ENCODE assay signal across 11 mouse cellular contexts in the genomic region with DNA sequence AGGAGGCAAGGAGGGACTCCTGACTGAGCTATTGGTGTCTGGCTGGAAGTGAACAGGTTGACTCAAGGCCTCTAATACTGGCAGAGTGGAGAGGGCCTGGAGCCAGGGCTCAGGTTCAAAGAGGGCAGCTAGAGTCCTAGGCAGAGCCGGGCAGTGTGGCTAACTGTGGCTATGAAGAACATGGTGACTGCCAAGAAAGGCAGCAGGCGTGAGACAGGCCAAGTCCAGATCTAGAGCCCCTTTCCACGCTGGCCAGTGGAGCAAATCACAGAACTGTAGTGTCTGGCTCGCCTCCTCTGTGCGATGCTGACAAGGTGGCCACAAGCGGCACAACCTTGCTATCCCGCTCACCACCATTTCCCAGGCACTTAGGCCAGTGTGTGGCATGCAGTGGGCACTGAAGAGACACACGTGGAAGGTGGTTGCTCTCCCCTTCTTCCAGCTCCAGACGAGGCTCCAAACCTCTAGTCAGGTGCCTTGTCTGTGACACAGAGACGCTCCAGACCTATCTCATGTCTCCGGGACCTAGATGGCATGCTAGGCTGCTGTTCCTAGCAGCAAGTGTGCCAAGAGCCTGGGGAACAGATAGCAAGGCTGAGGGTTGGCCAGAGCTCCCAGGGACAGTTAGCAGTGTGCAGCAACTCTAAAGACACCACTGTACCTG. TPM values are rescaled to one million over a fixed set of nuclear protein-coding genes. Genes with fewer than 3 reads are reported as not detected.
A peak's percentile ranks its signal among the peaks of the same experiment; 100 is the strongest.
DNase-seq lines count a peak whose midpoint lies in the region; ATAC-seq and TF ChIP-seq lines count a peak whose summit lies in the region.
"Had no signal": no experiment of that assay in that cellular context is flagged by ENCODE, and none has a peak within 500 bp of the region (broad histone marks: within the 10 kb centered on the region; RNA-seq: fewer than 3 reads in every experiment).

No protein-coding gene starts in this region.

- H3K27me3 ChIP-seq in heart, embryonic 15.5 days, result no peaks in the 10 kb centered on the region
- peaks cover 18% of the 10 kb centered on the region; the same call in 1 of the 2 replicates for H3K27me3 ChIP-seq in heart, embryonic 10.5 days (ENCODE audit: insufficient read depth, poor library complexity, severe bottlenecking)
- no peaks in the 10 kb centered on the region for H3K27me3 ChIP-seq in midbrain, postnatal 0 days (ENCODE audit: insufficient read depth, low read length)
- no peaks in the 10 kb centered on the region for H3K27me3 ChIP-seq in midbrain, embryonic 11.5 days (ENCODE audit: control insufficient read depth, insufficient read depth, low read length)
- peaks cover 57% of the 10 kb centered on the region for H3K27me3 ChIP-seq in liver, embryonic 12.5 days (replicated peaks)
- H3K27me3 ChIP-seq: Patski had no signal

- peak; percentile 66 for DNase-seq in adrenal gland, postnatal 10 days
- no peak for DNase-seq in adrenal gland, postnatal 25 days
- no peak for DNase-seq in heart, embryonic 10.5 days (ENCODE audit: low spot score)
- DNase-seq in midbrain, postnatal 0 days (ENCODE audit: low spot score), result peak; percentile 62
- DNase-seq in midbrain, embryonic 11.5 days (ENCODE audit: low spot score, missing footprints), result no peak

- no peak overlapping the region for H3K4me3 ChIP-seq in heart, embryonic 15.5 days
- no peak overlapping the region for H3K4me3 ChIP-seq in heart, embryonic 10.5 days
- no peak overlapping the region for H3K4me3 ChIP-seq in midbrain, postnatal 0 days (ENCODE audit: low read depth, low read length)
- no peak overlapping the region for H3K4me3 ChIP-seq in midbrain, embryonic 11.5 days (ENCODE audit: low read depth, low read length)
- H3K4me3 ChIP-seq in olfactory bulb, adult 2 months (ENCODE audit: insufficient read depth, low read depth, low read length), result no peak overlapping the region
- H3K4me3 ChIP-seq in liver, embryonic 12.5 days, result no peak overlapping the region

- H3K4me1 ChIP-seq in heart, embryonic 15.5 days (replicated peaks), result peaks cover 43% of the 10 kb centered on the region
- H3K4me1 ChIP-seq in heart, embryonic 10.5 days, result peaks cover 49% of the 10 kb centered on the region
- H3K4me1 ChIP-seq in midbrain, postnatal 0 days (ENCODE audit: insufficient read depth, low read length), result 0 out of 2 replicates have a peak, but pooled peaks cover 3% of the 10 kb centered on the region
- H3K4me1 ChIP-seq in midbrain, embryonic 11.5 days (ENCODE audit: control insufficient read depth, insufficient read depth, low read length), result peaks cover 3% of the 10 kb centered on the region
- peaks cover 18% of the 10 kb centered on the region for H3K4me1 ChIP-seq in olfactory bulb, adult 2 months (ENCODE audit: control insufficient read depth, insufficient read depth, low read length)
- H3K4me1 ChIP-seq in liver, embryonic 12.5 days, result peaks cover 8% of the 10 kb centered on the region

- no peaks in the 10 kb centered on the region for H3K36me3 ChIP-seq in heart, embryonic 15.5 days
- peaks cover 42% of the 10 kb centered on the region; the same call in 1 of the 2 replicates for H3K36me3 ChIP-seq in heart, embryonic 10.5 days
- H3K36me3 ChIP-seq in midbrain, postnatal 0 days (ENCODE audit: insufficient read depth, low read length), result no peaks in the 10 kb centered on the region
- no peaks in the 10 kb centered on the region for H3K36me3 ChIP-seq in midbrain, embryonic 11.5 days (ENCODE audit: control insufficient read depth, insufficient read depth, low read length)
- no peaks in the 10 kb centered on the region for H3K36me3 ChIP-seq in liver, embryonic 12.5 days
- H3K36me3 ChIP-seq: forebrain, embryonic 10.5 days had no signal

- 0 out of 2 replicates have a peak overlapping the region, but pooled peaks have one; percentile 17 for H3K27ac ChIP-seq in heart, embryonic 15.5 days
- H3K27ac ChIP-seq in heart, embryonic 10.5 days, result no peak overlapping the region
- no peak overlapping the region for H3K27ac ChIP-seq in midbrain, postnatal 0 days (ENCODE audit: low read depth, low read length)
- no peak overlapping the region for H3K27ac ChIP-seq in midbrain, embryonic 11.5 days (ENCODE audit: low read depth, low read length)
- H3K27ac ChIP-seq in olfactory bulb, adult 2 months (ENCODE audit: insufficient read depth, low read depth, low read length), result 0 out of 2 replicates have a peak overlapping the region, but pooled peaks have one; percentile 23
- no peak overlapping the region for H3K27ac ChIP-seq in liver, embryonic 12.5 days
- H3K27ac ChIP-seq: forebrain, embryonic 10.5 days; hindbrain, embryonic 13.5 days had no signal

- H3K9me3 ChIP-seq in heart, embryonic 15.5 days (replicated peaks), result no peaks in the 10 kb centered on the region
- no peaks in the 10 kb centered on the region for H3K9me3 ChIP-seq in heart, embryonic 10.5 days
- H3K9me3 ChIP-seq in midbrain, postnatal 0 days (ENCODE audit: low read length), result no peaks in the 10 kb centered on the region
- no peaks in the 10 kb centered on the region for H3K9me3 ChIP-seq in midbrain, embryonic 11.5 days (ENCODE audit: control insufficient read depth, low read length)
- no peaks in the 10 kb centered on the region for H3K9me3 ChIP-seq in liver, embryonic 12.5 days (replicated peaks)
- H3K9me3 ChIP-seq: forebrain, embryonic 10.5 days; hindbrain, embryonic 13.5 days had no signal

- WGBS in heart, embryonic 15.5 days, result 80% methylated on average over 11 of the region's 11 CpGs
- 85% methylated on average over 11 of the region's 11 CpGs for WGBS in heart, embryonic 10.5 days
- 84% methylated on average over 11 of the region's 11 CpGs for WGBS in midbrain, postnatal 0 days
- 86% methylated on average over 11 of the region's 11 CpGs for WGBS in midbrain, embryonic 11.5 days
- WGBS in olfactory bulb, adult 2 months, result 73% methylated on average over 11 of the region's 11 CpGs
- WGBS in liver, embryonic 12.5 days (ENCODE audit: insufficient replicate concordance), result 73% methylated on average over 11 of the region's 11 CpGs

- no peak overlapping the region; the same call in 1 of the 2 replicates for H3K9ac ChIP-seq in heart, embryonic 15.5 days
- no peak overlapping the region for H3K9ac ChIP-seq in midbrain, postnatal 0 days (replicated peaks; ENCODE audit: low read length, poor library complexity, severe bottlenecking)
- no peak overlapping the region for H3K9ac ChIP-seq in midbrain, embryonic 11.5 days (ENCODE audit: low read length)
- H3K9ac ChIP-seq in liver, embryonic 12.5 days, result no peak overlapping the region

- TF ChIP-seq CTCF in midbrain, postnatal 0 days (IDR thresholded peaks at IDR 0.05), result no peak
- no peak for TF ChIP-seq CTCF in olfactory bulb, adult 2 months (IDR thresholded peaks at IDR 0.05; ENCODE audit: insufficient read depth, low read depth, low read length)

- no peak for TF ChIP-seq POLR2A in olfactory bulb, adult 2 months (IDR thresholded peaks at IDR 0.05; ENCODE audit: insufficient read depth, low read depth, low read length)

- no peak; the same call in 1 of the 2 replicates for ATAC-seq in heart, embryonic 15.5 days (replicated peaks; ENCODE audit: insufficient number of reproducible peaks, insufficient read depth, low FRiP score, low read depth)
- peak; percentile 53; the same call in 1 of the 2 replicates for ATAC-seq in midbrain, postnatal 0 days (ENCODE audit: low FRiP score)
- no peak for ATAC-seq in midbrain, embryonic 11.5 days (ENCODE audit: low FRiP score)
- ATAC-seq in liver, embryonic 12.5 days, result no peak

- H3K4me2 ChIP-seq in heart, embryonic 15.5 days, result no peak overlapping the region
- H3K4me2 ChIP-seq in midbrain, postnatal 0 days (ENCODE audit: low read depth, low read length, poor library complexity, severe bottlenecking), result no peak overlapping the region
- H3K4me2 ChIP-seq in midbrain, embryonic 11.5 days, result no peak overlapping the region
- H3K4me2 ChIP-seq in liver, embryonic 12.5 days, result no peak overlapping the region

RNA-seq across cellular contexts. Expression of a gene that starts 7.2 kb away (rescaled TPM):
- total RNA-seq in adrenal gland, postnatal 10 days (2021), result 1 to 10 TPM; 1.8 TPM
- 1.4 and 1.8 TPM in 2 replicates for total RNA-seq in adrenal gland, postnatal 25 days (2021)
- 8.9 and 9.5 TPM in 2 replicates for polyA plus RNA-seq in heart, embryonic 15.5 days (2015; fragmentation: Nextera tagmentation; extraction: Ambion mirVana)
- 9.3 and 13.6 TPM in 2 replicates for polyA plus RNA-seq in heart, embryonic 10.5 days (2016; fragmentation: Nextera tagmentation; extraction: Ambion mirVana)
- total RNA-seq in midbrain, postnatal 0 days (2014; rRNA removed), result 3.4 and 6.0 TPM in 2 replicates
- 9.1 and 9.4 TPM in 2 replicates for polyA plus RNA-seq in midbrain, postnatal 0 days (2015; fragmentation: Nextera tagmentation; extraction: Ambion mirVana)
- polyA plus RNA-seq in midbrain, embryonic 11.5 days (2014; fragmentation: Nextera tagmentation; extraction: Ambion mirVana), result 2.5 and 2.9 TPM in 2 replicates
- polyA plus RNA-seq in olfactory bulb, adult 2 months (2012; ENCODE audit: insufficient read depth, insufficient read length, low replicate concordance, missing spikeins), result not detected in 2 replicates
- 0.97 and 1.6 TPM in 2 replicates for polyA plus RNA-seq in liver, embryonic 12.5 days (2016; fragmentation: Nextera tagmentation; extraction: Ambion mirVana)

RNA-seq across cellular contexts. Expression of a gene that starts 19.4 kb away (rescaled TPM):
- 1 to 10 TPM; 1.1 to 2.3 TPM for total RNA-seq in adrenal gland, postnatal 10 days (2021)
- 1.0 and 1.1 TPM in 2 replicates for total RNA-seq in adrenal gland, postnatal 25 days (2021)
- polyA plus RNA-seq in heart, embryonic 15.5 days (2015; fragmentation: Nextera tagmentation; extraction: Ambion mirVana), result 0.87 and 1.9 TPM in 2 replicates
- 1.4 and 1.5 TPM in 2 replicates for polyA plus RNA-seq in heart, embryonic 10.5 days (2016; fragmentation: Nextera tagmentation; extraction: Ambion mirVana)
- 47.2 and 48.6 TPM in 2 replicates for total RNA-seq in midbrain, postnatal 0 days (2014; rRNA removed)
- polyA plus RNA-seq in midbrain, postnatal 0 days (2015; fragmentation: Nextera tagmentation; extraction: Ambion mirVana), result 35.0 and 37.1 TPM in 2 replicates
- 1.9 and 2.1 TPM in 2 replicates for polyA plus RNA-seq in midbrain, embryonic 11.5 days (2014; fragmentation: Nextera tagmentation; extraction: Ambion mirVana)
- not detected in 2 replicates for polyA plus RNA-seq in olfactory bulb, adult 2 months (2012; ENCODE audit: insufficient read depth, insufficient read length, low replicate concordance, missing spikeins)
- 0.57 and 0.60 TPM in 2 replicates for polyA plus RNA-seq in liver, embryonic 12.5 days (2016; fragmentation: Nextera tagmentation; extraction: Ambion mirVana)

RNA-seq across cellular contexts. Expression of a gene that starts 48.9 kb away (rescaled TPM):
- 10 to 100 TPM; 59.5 to 62.7 TPM for total RNA-seq in adrenal gland, postnatal 10 days (2021)
- 68.0 and 83.9 TPM in 2 replicates for total RNA-seq in adrenal gland, postnatal 25 days (2021)
- polyA plus RNA-seq in heart, embryonic 15.5 days (2015; fragmentation: Nextera tagmentation; extraction: Ambion mirVana), result 50.1 and 62.3 TPM in 2 replicates
- polyA plus RNA-seq in heart, embryonic 10.5 days (2016; fragmentation: Nextera tagmentation; extraction: Ambion mirVana), result 71.5 and 91.3 TPM in 2 replicates
- 43.1 and 65.3 TPM in 2 replicates for total RNA-seq in midbrain, postnatal 0 days (2014; rRNA removed)
- 79.5 and 82.5 TPM in 2 replicates for polyA plus RNA-seq in midbrain, postnatal 0 days (2015; fragmentation: Nextera tagmentation; extraction: Ambion mirVana)
- 91.5 and 93.6 TPM in 2 replicates for polyA plus RNA-seq in midbrain, embryonic 11.5 days (2014; fragmentation: Nextera tagmentation; extraction: Ambion mirVana)
- not detected in 2 replicates for polyA plus RNA-seq in olfactory bulb, adult 2 months (2012; ENCODE audit: insufficient read depth, insufficient read length, low replicate concordance, missing spikeins)
- polyA plus RNA-seq in liver, embryonic 12.5 days (2016; fragmentation: Nextera tagmentation; extraction: Ambion mirVana), result 53.4 and 60.9 TPM in 2 replicates

RNA-seq across cellular contexts. Expression of a gene that starts 59.8 kb away (rescaled TPM):
- 100 to 1,000 TPM; 710 to 782 TPM for total RNA-seq in adrenal gland, postnatal 10 days (2021)
- 288 and 302 TPM in 2 replicates for total RNA-seq in adrenal gland, postnatal 25 days (2021)
- 199 and 204 TPM in 2 replicates for polyA plus RNA-seq in heart, embryonic 15.5 days (2015; fragmentation: Nextera tagmentation; extraction: Ambion mirVana)
- 162 and 217 TPM in 2 replicates for polyA plus RNA-seq in heart, embryonic 10.5 days (2016; fragmentation: Nextera tagmentation; extraction: Ambion mirVana)
- 115 and 118 TPM in 2 replicates for total RNA-seq in midbrain, postnatal 0 days (2014; rRNA removed)
- 92.5 and 99.6 TPM in 2 replicates for polyA plus RNA-seq in midbrain, postnatal 0 days (2015; fragmentation: Nextera tagmentation; extraction: Ambion mirVana)
- 93.9 and 97.0 TPM in 2 replicates for polyA plus RNA-seq in midbrain, embryonic 11.5 days (2014; fragmentation: Nextera tagmentation; extraction: Ambion mirVana)
- not detected in 2 replicates for polyA plus RNA-seq in olfactory bulb, adult 2 months (2012; ENCODE audit: insufficient read depth, insufficient read length, low replicate concordance, missing spikeins)
- polyA plus RNA-seq in liver, embryonic 12.5 days (2016; fragmentation: Nextera tagmentation; extraction: Ambion mirVana), result 99.5 and 104 TPM in 2 replicates

RNA-seq across cellular contexts. Expression of a gene that starts 59.9 kb away (rescaled TPM):
- 1 to 10 TPM; 6.2 to 7.5 TPM for total RNA-seq in adrenal gland, postnatal 10 days (2021)
- 3.1 and 6.2 TPM in 2 replicates for total RNA-seq in adrenal gland, postnatal 25 days (2021)
- 2.5 TPM in 2 replicates for polyA plus RNA-seq in heart, embryonic 15.5 days (2015; fragmentation: Nextera tagmentation; extraction: Ambion mirVana)
- polyA plus RNA-seq in heart, embryonic 10.5 days (2016; fragmentation: Nextera tagmentation; extraction: Ambion mirVana), result 1.9 and 2.6 TPM in 2 replicates
- total RNA-seq in midbrain, postnatal 0 days (2014; rRNA removed), result 1.2 and 1.4 TPM in 2 replicates
- polyA plus RNA-seq in midbrain, postnatal 0 days (2015; fragmentation: Nextera tagmentation; extraction: Ambion mirVana), result 0.86 and 1.4 TPM in 2 replicates
- 2.6 and 3.6 TPM in 2 replicates for polyA plus RNA-seq in midbrain, embryonic 11.5 days (2014; fragmentation: Nextera tagmentation; extraction: Ambion mirVana)
- not detected in 2 replicates for polyA plus RNA-seq in olfactory bulb, adult 2 months (2012; ENCODE audit: insufficient read depth, insufficient read length, low replicate concordance, missing spikeins)
- polyA plus RNA-seq in liver, embryonic 12.5 days (2016; fragmentation: Nextera tagmentation; extraction: Ambion mirVana), result 3.9 and 4.1 TPM in 2 replicates

Comparison
In these comparisons a context has a peak if more than half of its experiments do, and no peak if none do; other contexts are left out.
1. DNase-seq: peak in adrenal gland, postnatal 10 days (single experiment) and midbrain, postnatal 0 days (single experiment); none in adrenal gland, postnatal 25 days (single experiment), heart, embryonic 10.5 days (single experiment) and midbrain, embryonic 11.5 days (single experiment).
2. H3K27ac ChIP-seq: peak in heart, embryonic 15.5 days (single experiment) and olfactory bulb, adult 2 months (single experiment); none in heart, embryonic 10.5 days (single experiment), midbrain, postnatal 0 days (single experiment), midbrain, embryonic 11.5 days (single experiment) and liver, embryonic 12.5 days (single experiment).